Mouse (Mus musculus) midbrain, postnatal 0 days (tissue): ENCODE results near the gene Lmntd1. TPM values are rescaled to one million over a fixed set of nuclear protein-coding genes. Genes with fewer than 3 reads are reported as not detected.

ENCODE experiments used
- ATAC-seq: fragments of 200-750 bp; cut with Nextera tagmentation; 2 replicates; pipeline ENCODE4 v1.8.0; 2017; ENCODE audit warnings: moderate number of reproducible peaks, mild to moderate bottlenecking, moderate TSS enrichment, moderate library complexity; ENCODE audit not compliant: low FRiP score
- DNase-seq: peaks from one replicate; pipeline ENCODE4 v3.0.0-alpha.2; 2015; ENCODE audit warnings: low spot score
- H3K27ac ChIP-seq: fragments of 300-500 bp; sonication (generic); 2 replicates; pipeline ENCODE4 v1.5.1; 2014; ENCODE audit warnings: low read depth, mild to moderate bottlenecking, low read length, mixed read lengths
- H3K27me3 ChIP-seq: fragments of 300-500 bp; sonication (generic); 2 replicates; pipeline ENCODE4 v1.6.1; 2014; ENCODE audit warnings: low read length, control low read depth, mixed read lengths; ENCODE audit not compliant: insufficient read depth
- H3K36me3 ChIP-seq: fragments of 300-500 bp; sonication (generic); 2 replicates; pipeline ENCODE4 v1.6.1; 2014; ENCODE audit warnings: low read length, control low read depth, mixed read lengths; ENCODE audit not compliant: insufficient read depth
- H3K4me1 ChIP-seq: fragments of 300-500 bp; sonication (generic); 2 replicates; pipeline ENCODE4 v1.6.1; 2014; ENCODE audit warnings: mild to moderate bottlenecking, control low read depth, antibody characterized with exemption, low read length, mixed read lengths; ENCODE audit not compliant: insufficient read depth
- H3K4me2 ChIP-seq: fragments of 300-500 bp; sonication (generic); 2 replicates; pipeline ENCODE4 v1.6.1; 2014; ENCODE audit warnings: low read depth, mild to moderate bottlenecking, low read length, mixed read lengths; ENCODE audit not compliant: poor library complexity, severe bottlenecking
- H3K4me3 ChIP-seq: fragments of 300-500 bp; sonication (generic); 2 replicates; pipeline ENCODE4 v1.5.1; 2014; ENCODE audit warnings: low read depth, mild to moderate bottlenecking, low read length, moderate library complexity
- H3K9ac ChIP-seq: fragments of 300-500 bp; sonication (generic); replicated peaks from 2 replicates; pipeline ENCODE4 v1.6.1; 2014; ENCODE audit warnings: mild to moderate bottlenecking, low read length, moderate library complexity, mixed read lengths; ENCODE audit not compliant: poor library complexity, severe bottlenecking
- H3K9me3 ChIP-seq: fragments of 300-500 bp; sonication (generic); 2 replicates; pipeline ENCODE4 v1.6.1; 2016; ENCODE audit warnings: low read length, control low read depth
- CTCF ChIP-seq: IDR thresholded peaks from 2 replicates; pipeline ENCODE4 v1.5.1; 2016; ENCODE audit warnings: antibody characterized with exemption, mild to moderate bottlenecking
- WGBS: fragments of 180-500 bp; shearing (Covaris S2); extraction: QIAGEN DNeasy Blood & Tissue Kit; methylation state at CpG from one replicate; pipeline ENCODE4 v1.1.7; 2014; 5-methylcytosine and 5-hydroxymethylcytosine counted together
- polyA plus RNA-seq: library from polyadenylated mRNA; unstranded; fragments of >200 nt; fragmentation: Nextera tagmentation; extraction: Ambion mirVana; gene quantifications from 2 replicates; pipeline ENCODE4 v1.2.1, GENCODE M21; 2015
- total RNA-seq: library from RNA; depleted of rRNA; stranded (reverse); fragments of >200 nt; gene quantifications from 2 replicates; pipeline ENCODE4 v1.2.3, GENCODE M21; 2014

Gene Lmntd1
- total and polyA plus RNA-seq, 2 experiments from 2014 or later, result 2.0 to 2.7 TPM

- ATAC-seq, result no peak
- 68% methylated on average over 12 of the region's 12 CpGs for WGBS
- no peak for TF ChIP-seq CTCF
Measured at GRCm38 (mm10) chr6:145382586-145383380, 231.3 kb downstream of the Lmntd1 start.

GRCm38 (mm10) chr6:145380961-145381360 is 233.2 kb downstream of the Lmntd1 start:
- no peak for TF ChIP-seq CTCF
- no peak overlapping the region for H3K27ac ChIP-seq
- no peak for ATAC-seq
- H3K9ac ChIP-seq, result no peak overlapping the region
- no peaks in the 10 kb centered on the region for H3K27me3 ChIP-seq
- no peak overlapping the region for H3K4me3 ChIP-seq
- WGBS, result 51% methylated on average over 8 of the region's 8 CpGs
- H3K4me1 ChIP-seq, result peaks cover 3% of the 10 kb centered on the region; the same call in 1 of the 2 replicates
- no peak for DNase-seq
- no peaks in the 10 kb centered on the region for H3K36me3 ChIP-seq
- H3K4me2 ChIP-seq, result no peak overlapping the region
- H3K9me3 ChIP-seq, result no peaks in the 10 kb centered on the region

More at GRCm38 (mm10) chr6:145382586-145383380, 231.3 kb downstream of the Lmntd1 start:
- H3K4me1 ChIP-seq, result peaks cover 3% of the 10 kb centered on the region
- peak; percentile 51 for DNase-seq
- no peak overlapping the region for H3K4me3 ChIP-seq
- no peak overlapping the region for H3K9ac ChIP-seq
- no peak overlapping the region for H3K27ac ChIP-seq
- H3K27me3 ChIP-seq, result no peaks in the 10 kb centered on the region
- H3K9me3 ChIP-seq, result no peaks in the 10 kb centered on the region
- no peaks in the 10 kb centered on the region for H3K36me3 ChIP-seq
- H3K4me2 ChIP-seq, result no peak overlapping the region

- Histone ChIP-seq H3K4me1 (peaks cover 3% of the 10 kb centered on the region; the same call in 1 of the 2 replicates), H3K9me3 (no peaks in the 10 kb centered on the region), H3K4me3 (no peak overlapping the region), H3K9ac (no peak overlapping the region), H3K27ac (no peak overlapping the region), H3K27me3 (no peaks in the 10 kb centered on the region), H3K4me2 (no peak overlapping the region), H3K36me3 (no peaks in the 10 kb centered on the region)
- no peak for TF ChIP-seq CTCF
- no peak for ATAC-seq
- DNase-seq, result no peak
- WGBS, result 33% methylated on average over 6 of the region's 6 CpGs
Measured at GRCm38 (mm10) chr6:145379175-145379574, 234.9 kb downstream of the Lmntd1 start.

- Histone ChIP-seq H3K9ac (no peak overlapping the region), H3K4me1 (peaks cover 3% of the 10 kb centered on the region; the same call in 1 of the 2 replicates), H3K4me2 (no peak overlapping the region), H3K36me3 (no peaks in the 10 kb centered on the region), H3K4me3 (no peak overlapping the region), H3K27me3 (no peaks in the 10 kb centered on the region), H3K27ac (no peak overlapping the region), H3K9me3 (no peaks in the 10 kb centered on the region)
- TF ChIP-seq CTCF, result no peak
- DNase-seq, result no peak
- ATAC-seq, result no peak
- 60% methylated on average over 4 of the region's 4 CpGs for WGBS
Measured at GRCm38 (mm10) chr6:145378689-145379088, 235.4 kb downstream of the Lmntd1 start.

DNA sequence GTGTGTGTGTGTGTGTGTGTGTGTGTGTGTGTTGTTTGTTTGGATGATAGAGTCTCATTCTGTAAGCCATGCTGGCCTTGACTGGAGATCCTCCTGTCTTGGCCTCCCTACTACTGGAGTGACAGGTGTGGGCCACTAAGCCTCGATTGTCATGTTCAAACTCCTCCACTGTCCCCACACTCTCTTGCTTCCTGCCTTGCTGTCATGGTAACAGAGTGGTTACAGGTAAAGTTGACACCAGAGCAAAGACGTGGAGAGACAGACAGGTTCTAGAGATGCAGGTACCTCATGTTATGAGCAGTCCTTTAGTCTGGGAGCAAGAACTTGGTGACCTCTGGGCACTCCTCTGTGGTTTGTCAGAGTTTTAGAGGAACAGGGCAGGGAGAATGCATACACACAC is 239.7 kb downstream of the Lmntd1 start:
- no peaks in the 10 kb centered on the region for H3K27me3 ChIP-seq
- WGBS, result 64% methylated on average over 2 of the region's 2 CpGs
- no peak overlapping the region for H3K27ac ChIP-seq
- H3K4me3 ChIP-seq, result no peak overlapping the region
- TF ChIP-seq CTCF, result no peak
- H3K36me3 ChIP-seq, result no peaks in the 10 kb centered on the region
- ATAC-seq (no peak), DNase-seq (no peak)
- peaks cover 3% of the 10 kb centered on the region; the same call in 1 of the 2 replicates for H3K4me1 ChIP-seq
- no peak overlapping the region for H3K4me2 ChIP-seq
- H3K9ac ChIP-seq, result no peak overlapping the region
- no peaks in the 10 kb centered on the region for H3K9me3 ChIP-seq

GRCm38 (mm10) chr6:145373712-145374221 is 240.4 kb downstream of the Lmntd1 start:
- no peak for TF ChIP-seq CTCF
- no peak for ATAC-seq
- DNase-seq, result no peak

More at GRCm38 (mm10) chr6:145373712-145374221, 240.4 kb downstream of the Lmntd1 start:
- Histone ChIP-seq H3K9me3 (no peaks in the 10 kb centered on the region), H3K9ac (no peak overlapping the region), H3K36me3 (no peaks in the 10 kb centered on the region), H3K4me3 (no peak overlapping the region), H3K4me2 (no peak overlapping the region), H3K4me1 (peaks cover 2% of the 10 kb centered on the region; the same call in 1 of the 2 replicates), H3K27me3 (no peaks in the 10 kb centered on the region), H3K27ac (no peak overlapping the region)
- 33% methylated on average over 7 of the region's 7 CpGs for WGBS
